Mouse (Mus musculus) left cerebral cortex, adult 2 months (tissue): ENCODE data around the gene Ccar1. TPM values are rescaled to one million over a fixed set of nuclear protein-coding genes. Genes with fewer than 3 reads are reported as not detected.

Experiments used
- DNase-seq, 2 experiments: peaks; one replicate each; pipeline ENCODE4 v3.0.0; 2021 to 2022; ENCODE audit warnings: low spot score in 2 of 2, mixed read lengths in 1 of 2; ENCODE audit errors: extremely low spot score in 1 of 2
- H3K27ac ChIP-seq: fragments of 200-600 bp; 2 replicates; pipeline ENCODE4 v1.8.1; 2022
- H3K4me3 ChIP-seq: fragments of 200-600 bp; 2 replicates; pipeline ENCODE4 v1.8.1; 2022
- CTCF ChIP-seq: fragments of 200-600 bp; IDR thresholded peaks from 2 replicates; pipeline ENCODE4 v1.8.1; 2022; ENCODE audit warnings: antibody characterized with exemption, mild to moderate bottlenecking, moderate library complexity
- intact Hi-C: fragments of 180-260 bp; cut with DNase I; formaldehyde crosslinking; loops from one replicate; pipeline ENCODE4 v1.15.1; 2025
- long read RNA-seq, 2 experiments: library from polyadenylated mRNA; stranded (forward); transcript quantifications; one replicate each; pipeline ENCODE4 v2.0.0; 2021; ENCODE audit warnings: borderline mapping rate in 2 of 2
- total RNA-seq, 2 experiments: library from RNA; stranded (reverse); gene quantifications; 2 replicates each; pipeline ENCODE4 v1.2.3; 2021

Ccar1 gene
- 10 to 100 TPM; 48.7 to 59.2 TPM for total RNA-seq
- long read RNA-seq, experiment 1, full-length matches to known transcripts, result 17 of 45 reads
- long read RNA-seq, experiment 1, partial matches to known transcripts, result 6 of 45 reads
- long read RNA-seq, experiment 1, other reads (novel, unspliced or antisense), result 22 of 45 reads
- long read RNA-seq, experiment 2, full-length matches to known transcripts, result 26 of 47 reads
- long read RNA-seq, experiment 2, partial matches to known transcripts, result 8 of 47 reads
- long read RNA-seq, experiment 2, other reads (novel, unspliced or antisense), result 13 of 47 reads

GRCm38 (mm10) chr10:62792177-62793090 lies at the start of gene Ccar1:
Gene Ccar1, minus strand, starts transcription at chr10:62792286.
- peak within 1 kb of the TSS; percentile 91 for H3K27ac ChIP-seq
- DNase-seq, result peak; percentile 98 to 99
- peak within 1 kb of the TSS; percentile 77 for H3K4me3 ChIP-seq
- no peak; the same call in 1 of the 2 replicates for TF ChIP-seq CTCF
- intact Hi-C loops, result loop anchor here (1.0 to 5.0 kb wide), 3 partner anchors 73 to 142 kb away; partner anchors contain the start of genes Ddx50 and Slc25a16

DNA sequence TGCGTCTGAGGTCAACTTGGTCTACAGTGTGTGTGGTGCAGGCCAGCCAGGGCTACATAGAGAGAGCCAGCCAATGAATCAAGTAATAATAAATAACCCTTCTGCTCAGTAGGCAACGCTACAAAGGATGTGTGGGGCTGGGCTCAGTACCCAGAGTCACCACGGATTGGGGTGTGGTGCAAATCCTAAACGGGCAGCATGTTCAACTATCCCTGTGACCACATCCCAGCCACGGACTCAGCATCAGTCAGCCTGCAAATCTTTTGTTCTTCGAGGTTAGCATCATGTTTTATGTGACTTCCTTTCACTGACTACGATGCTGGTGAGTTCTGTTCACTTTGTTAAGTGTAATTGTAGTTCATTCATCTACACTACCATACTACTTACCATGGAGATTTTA lies 48.6 kb upstream of the Ccar1 start:
- intact Hi-C loops, result no loop called here
- TF ChIP-seq CTCF, result no peak
- no peak for DNase-seq
- no peak overlapping the region for H3K4me3 ChIP-seq
- no peak overlapping the region for H3K27ac ChIP-seq

DNA sequence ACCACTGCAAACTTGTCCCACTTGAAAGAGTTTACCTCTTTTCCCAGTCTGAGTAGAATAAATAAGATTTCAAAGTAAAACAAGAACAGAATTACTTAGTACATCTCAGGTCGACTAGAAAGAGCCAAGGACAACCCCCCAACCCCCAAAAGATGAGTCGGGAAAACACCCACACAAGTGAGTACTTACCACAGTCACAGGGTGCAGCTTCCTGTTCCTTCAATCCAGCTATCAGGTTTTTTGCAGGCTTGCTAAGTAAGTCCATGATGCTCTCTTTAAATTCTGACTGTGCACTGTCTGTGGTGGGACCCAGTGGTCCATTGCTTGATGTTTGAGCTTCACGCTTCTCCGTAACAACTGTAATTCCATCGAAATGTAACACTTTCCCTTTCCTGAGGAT lies 45.9 kb upstream of the Ccar1 start:
- intact Hi-C loops, result no loop called here
- no peak for TF ChIP-seq CTCF
- DNase-seq, result no peak

GRCm38 (mm10) chr10:62832783-62833182 lies 40.7 kb upstream of the Ccar1 start:
- no peak; the same call in 1 of the 2 replicates for TF ChIP-seq CTCF

More for the DNA sequence above, 45.9 kb upstream of the Ccar1 start:
- H3K27ac ChIP-seq, result no peak overlapping the region
- H3K4me3 ChIP-seq, result no peak overlapping the region

DNA sequence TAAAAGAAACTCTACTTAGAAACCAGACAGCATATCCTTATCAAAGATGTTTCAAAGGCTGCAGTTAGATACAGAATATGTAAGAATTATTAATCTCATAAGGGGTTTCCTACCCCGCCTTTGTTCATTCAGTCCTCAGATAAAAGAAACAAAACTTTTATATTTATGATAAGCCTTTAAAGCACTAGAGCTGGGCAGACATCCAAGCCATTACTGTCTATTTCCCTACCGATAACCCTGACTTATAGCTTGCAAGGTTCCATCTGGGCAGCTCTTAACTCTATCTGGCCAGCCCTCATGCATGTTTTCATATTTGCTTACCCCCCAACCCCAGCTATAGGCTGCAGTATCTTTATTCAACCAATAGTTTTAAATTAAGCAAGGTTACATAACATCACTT lies 39.5 kb upstream of the Ccar1 start:
- Histone ChIP-seq H3K27ac (no peak overlapping the region), H3K4me3 (no peak overlapping the region)
- intact Hi-C loops, result no loop called here
- no peak for DNase-seq
- TF ChIP-seq CTCF, result no peak

More at GRCm38 (mm10) chr10:62832783-62833182, 40.7 kb upstream of the Ccar1 start:
- intact Hi-C loops, result no loop called here
- Histone ChIP-seq H3K27ac (no peak overlapping the region), H3K4me3 (no peak overlapping the region)
- DNase-seq, result no peak

- no peak for DNase-seq
- H3K27ac ChIP-seq, result no peak overlapping the region
- intact Hi-C loops, result no loop called here
- no peak for TF ChIP-seq CTCF
- no peak overlapping the region for H3K4me3 ChIP-seq
These were observed 32.4 kb upstream of the Ccar1 start for GRCm38 (mm10) chr10:62824474-62824873.

GRCm38 (mm10) chr10:62823431-62823830 lies 31.3 kb upstream of the Ccar1 start:
- Histone ChIP-seq H3K4me3 (no peak overlapping the region), H3K27ac (no peak overlapping the region)
- no peak for TF ChIP-seq CTCF
- DNase-seq, result no peak
- intact Hi-C loops, result no loop called here

DNA sequence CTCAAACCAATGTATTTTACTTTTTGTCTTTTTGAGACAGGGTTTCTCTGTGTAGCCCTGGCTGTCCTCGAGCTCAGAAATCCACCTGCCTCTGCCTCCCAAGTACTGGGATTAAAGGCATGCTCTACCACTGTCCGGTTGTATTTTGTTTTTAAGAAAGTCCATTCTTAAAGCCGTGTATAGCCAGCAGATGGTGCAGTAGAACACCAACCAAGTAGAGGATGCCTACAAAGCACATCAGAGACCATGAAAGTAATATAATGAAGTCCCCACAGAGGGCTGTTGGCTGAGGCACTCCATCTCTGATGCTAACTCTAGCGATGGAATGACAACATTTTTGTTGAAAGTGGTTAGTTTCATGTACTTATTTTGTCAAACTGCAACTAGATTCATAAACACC lies 17.9 kb upstream of the Ccar1 start:
- H3K4me3 ChIP-seq, result no peak overlapping the region
- DNase-seq, result no peak
- intact Hi-C loops, result loop anchor here (10.0 kb wide), 1 partner anchor 255 kb away; the partner anchor contains the start of gene Pbld1
- H3K27ac ChIP-seq, result no peak overlapping the region
- peak; percentile 38 for TF ChIP-seq CTCF

DNA sequence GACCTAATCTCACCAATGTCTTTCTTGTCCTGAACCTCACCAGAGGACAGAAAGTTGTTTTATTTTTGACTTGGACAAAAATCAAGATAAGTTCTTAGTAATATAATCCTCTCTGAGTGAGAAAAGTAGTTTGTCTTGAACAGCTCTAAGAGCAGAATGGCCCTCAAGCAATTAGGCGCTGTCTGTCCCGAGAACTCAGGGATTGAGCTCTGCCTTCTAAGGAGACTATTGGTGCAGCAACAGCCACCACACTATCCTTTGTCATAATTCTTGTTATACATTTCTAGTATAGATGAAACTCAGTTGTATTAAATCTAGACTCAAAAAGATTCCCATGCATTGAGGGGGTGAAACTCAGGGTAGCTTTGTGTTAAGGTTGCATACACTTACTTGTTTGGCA lies 16.7 kb upstream of the Ccar1 start:
- no peak for DNase-seq
- no peak for TF ChIP-seq CTCF
- Histone ChIP-seq H3K4me3 (no peak overlapping the region), H3K27ac (no peak overlapping the region)
- intact Hi-C loops, result no loop called here

DNA sequence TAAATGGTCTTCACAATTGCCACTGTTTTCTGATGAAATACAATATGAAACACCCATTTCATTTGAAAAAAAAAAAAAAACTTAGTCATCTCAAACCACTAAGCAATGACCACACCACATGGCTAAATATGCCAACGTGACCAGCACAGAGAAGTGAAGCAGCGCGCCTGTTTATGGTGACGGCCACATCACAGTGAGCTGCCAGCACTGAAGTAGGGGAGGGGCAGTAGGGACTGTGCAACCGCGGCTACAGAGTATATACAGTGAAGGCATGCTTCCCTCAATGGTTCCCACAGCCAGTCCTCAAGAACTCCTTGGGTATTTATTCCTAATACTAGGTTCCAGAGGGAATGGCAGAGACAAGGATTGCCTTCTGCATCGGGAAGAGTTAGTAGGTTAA lies 16.2 kb upstream of the Ccar1 start:
- no peak for DNase-seq
- intact Hi-C loops, result no loop called here
- no peak overlapping the region for H3K27ac ChIP-seq
- H3K4me3 ChIP-seq, result no peak overlapping the region
- no peak for TF ChIP-seq CTCF

DNA sequence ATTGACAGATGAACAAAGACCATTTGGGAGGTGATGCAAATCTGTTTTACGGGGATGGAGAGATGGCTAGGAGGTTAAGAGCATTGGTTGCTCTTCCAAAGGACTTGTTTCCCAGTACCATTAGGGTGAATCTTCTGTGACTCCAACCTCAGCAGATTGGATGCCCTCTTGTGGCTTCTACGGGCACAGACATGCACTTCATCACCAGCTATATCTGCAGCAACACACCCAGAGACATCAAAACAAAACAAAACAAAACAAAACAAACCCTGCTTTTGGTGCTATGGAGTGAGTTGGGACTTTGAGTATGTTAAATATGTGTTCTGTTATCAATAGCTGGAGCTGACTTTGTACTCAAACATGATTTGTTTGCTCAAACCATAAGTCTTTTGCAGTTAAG lies 12.0 kb upstream of the Ccar1 start:
- DNase-seq, result no peak
- Histone ChIP-seq H3K4me3 (no peak overlapping the region), H3K27ac (no peak overlapping the region)
- TF ChIP-seq CTCF, result peak; percentile 25
- intact Hi-C loops, result no loop called here

DNA sequence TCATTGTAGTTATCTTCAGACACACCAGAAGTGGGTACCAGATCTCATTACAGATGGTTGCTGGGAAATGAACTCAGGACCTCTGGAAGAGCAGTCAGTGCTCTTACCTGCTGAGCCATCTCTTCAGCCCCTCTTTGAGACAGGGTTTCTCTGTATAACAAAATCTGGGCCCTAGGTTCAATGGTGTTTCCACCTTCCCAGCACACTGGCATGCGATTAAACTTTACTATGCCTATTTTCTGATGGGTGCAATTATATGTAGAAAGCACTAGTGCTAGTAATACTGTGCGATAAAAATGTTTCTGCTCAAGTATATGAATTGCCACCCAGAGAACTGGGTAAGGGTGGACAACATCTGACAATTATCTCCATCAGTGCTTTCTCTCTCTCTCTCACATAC lies 11.2 kb upstream of the Ccar1 start:
- no peak for DNase-seq
- Histone ChIP-seq H3K27ac (no peak overlapping the region), H3K4me3 (no peak overlapping the region)
- no peak for TF ChIP-seq CTCF
- intact Hi-C loops, result no loop called here
